Mouse (Mus musculus) liver, adult 2 months (tissue): ENCODE measurements around the gene Strc. TPM values are rescaled to one million over a fixed set of nuclear protein-coding genes. Genes with fewer than 3 reads are reported as not detected.
A peak's percentile ranks its signal among the peaks of the same experiment; 100 is the strongest.

Experiments used
- DNase-seq: peaks from one replicate; pipeline ENCODE4 v3.0.0-alpha.2; 2011; ENCODE audit warnings: low read depth, low spot score; ENCODE audit errors: extremely low read depth
- H3K27ac ChIP-seq: fragments of 200-500 bp; replicated peaks from 2 replicates; pipeline ENCODE4 v1.5.1; 2012; ENCODE audit warnings: low read depth, mild to moderate bottlenecking, control low read depth, inconsistent platforms, low read length; ENCODE audit not compliant: insufficient read depth
- H3K27me3 ChIP-seq: fragments of 200-500 bp; 2 replicates; pipeline ENCODE4 v1.6.1; 2012; ENCODE audit warnings: mild to moderate bottlenecking, moderate library complexity, low read length, inconsistent platforms; ENCODE audit not compliant: control insufficient read depth, insufficient read depth
- H3K36me3 ChIP-seq: fragments of 200-500 bp; 2 replicates; pipeline ENCODE4 v1.6.1; 2012; ENCODE audit warnings: low read length, inconsistent platforms; ENCODE audit not compliant: control insufficient read depth, insufficient read depth
- H3K4me1 ChIP-seq: fragments of 200-500 bp; 2 replicates; pipeline ENCODE4 v1.6.1; 2011; ENCODE audit warnings: low read length; ENCODE audit not compliant: control insufficient read depth, insufficient read depth
- H3K4me3 ChIP-seq: fragments of 200-500 bp; 2 replicates; pipeline ENCODE4 v1.5.1; 2011; ENCODE audit warnings: low read depth, mild to moderate bottlenecking, control low read depth, low read length, moderate library complexity; ENCODE audit not compliant: insufficient read depth
- H3K79me2 ChIP-seq: fragments of 200-500 bp; 2 replicates; pipeline ENCODE4 v1.6.1; 2012; ENCODE audit warnings: inconsistent platforms, mild to moderate bottlenecking, low read length, moderate library complexity; ENCODE audit not compliant: control insufficient read depth, insufficient read depth
- H3K9ac ChIP-seq: fragments of 200-500 bp; 2 replicates; pipeline ENCODE4 v1.6.1; 2012; ENCODE audit warnings: low read depth, mild to moderate bottlenecking, control low read depth, inconsistent platforms, low read length
- CTCF ChIP-seq: fragments of 200-500 bp; IDR thresholded peaks from 2 replicates; pipeline ENCODE4 v1.5.1; 2011; ENCODE audit warnings: low read depth, low read length, control low read depth
- POLR2A ChIP-seq: fragments of 200-500 bp; IDR thresholded peaks from 2 replicates; pipeline ENCODE4 v1.6.1; 2011; ENCODE audit warnings: low read length, control low read depth; ENCODE audit not compliant: insufficient read depth; ENCODE audit errors: extremely low read depth
- whole genome bisulfite sequencing: fragments of 180-500 bp; shearing (Covaris S2); methylation state at CpG from one replicate; pipeline ENCODE4 v1.1.7; 2018; 5-methylcytosine and 5-hydroxymethylcytosine counted together
- polyA plus RNA-seq: library from polyadenylated mRNA; depleted of rRNA; stranded (reverse); fragments of >200 nt; gene quantifications from 2 replicates; pipeline ENCODE4 v1.2.3, GENCODE M21; 2012
- total RNA-seq: library from RNA; depleted of rRNA; stranded (reverse); fragments of >200 nt; gene quantifications from 2 replicates; pipeline ENCODE4 v1.2.3, GENCODE M21; 2014

Strc gene
- total and polyA plus RNA-seq, 2 experiments: not detected

DNA sequence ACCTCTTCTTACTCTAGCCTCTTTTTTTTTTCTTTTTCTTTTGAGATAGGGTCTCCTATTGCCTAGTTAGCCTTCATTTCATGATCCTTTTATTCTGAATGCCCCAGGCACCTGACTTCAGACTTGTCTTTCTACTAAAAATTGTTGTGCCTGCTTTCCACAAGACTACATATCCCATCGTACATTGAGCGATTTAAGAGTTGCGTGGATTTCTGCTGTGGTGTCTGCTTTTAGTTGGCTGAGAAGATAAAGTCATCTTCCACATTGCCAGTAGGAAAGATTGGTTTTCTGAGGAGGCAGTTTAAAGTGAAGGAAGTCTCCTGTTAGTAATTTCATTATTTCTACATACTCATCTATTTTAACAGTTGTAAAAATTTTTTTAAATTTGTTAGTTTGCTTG lies 28.6 kb upstream of the Strc start:
- TF ChIP-seq POLR2A (no peak), CTCF (no peak)
- Histone ChIP-seq H3K36me3 (peaks cover 31% of the 10 kb centered on the region), H3K9ac (0 out of 2 replicates have a peak overlapping the region, but pooled peaks have one; percentile 24), H3K27me3 (no peaks in the 10 kb centered on the region), H3K4me3 (peak overlapping the region; percentile 59; the same call in 1 of the 2 replicates), H3K79me2 (peaks cover 32% of the 10 kb centered on the region), H3K27ac (no peak overlapping the region), H3K4me1 (peaks cover 23% of the 10 kb centered on the region)
- 27% methylated on average over 3 of the region's 3 CpGs for WGBS
- peak; percentile 20 for DNase-seq

DNA sequence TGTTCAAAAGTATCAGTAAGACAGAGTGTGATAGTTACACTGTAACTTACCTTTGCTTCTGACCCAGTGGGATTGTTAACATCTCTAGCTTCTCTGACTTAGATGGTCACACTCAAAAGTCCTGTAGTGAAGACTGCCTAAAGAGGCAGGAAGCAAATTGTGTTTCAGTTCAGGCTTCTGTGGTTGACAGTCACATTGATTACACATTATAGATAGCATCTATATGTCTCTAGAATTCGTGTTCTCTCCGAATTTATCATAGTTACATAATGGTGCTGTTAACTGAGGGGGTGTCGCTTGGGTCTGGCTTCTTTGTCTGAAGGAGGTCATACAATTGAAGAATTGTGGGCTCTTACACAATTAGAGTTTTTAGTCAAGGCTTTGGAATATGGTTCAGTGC lies 28.1 kb upstream of the Strc start:
- H3K4me1 ChIP-seq: peaks cover 23% of the 10 kb centered on the region
- no peaks in the 10 kb centered on the region for H3K27me3 ChIP-seq
- H3K27ac ChIP-seq: no peak overlapping the region
- peak; percentile 50 for DNase-seq
- no peak for TF ChIP-seq POLR2A
- TF ChIP-seq CTCF: no peak
- H3K9ac ChIP-seq: peak overlapping the region; percentile 39
- WGBS: 7% methylated on average over 3 of the region's 3 CpGs
- peak overlapping the region; percentile 59; the same call in 1 of the 2 replicates for H3K4me3 ChIP-seq
- peaks cover 31% of the 10 kb centered on the region for H3K36me3 ChIP-seq
- H3K79me2 ChIP-seq: peaks cover 30% of the 10 kb centered on the region

DNA sequence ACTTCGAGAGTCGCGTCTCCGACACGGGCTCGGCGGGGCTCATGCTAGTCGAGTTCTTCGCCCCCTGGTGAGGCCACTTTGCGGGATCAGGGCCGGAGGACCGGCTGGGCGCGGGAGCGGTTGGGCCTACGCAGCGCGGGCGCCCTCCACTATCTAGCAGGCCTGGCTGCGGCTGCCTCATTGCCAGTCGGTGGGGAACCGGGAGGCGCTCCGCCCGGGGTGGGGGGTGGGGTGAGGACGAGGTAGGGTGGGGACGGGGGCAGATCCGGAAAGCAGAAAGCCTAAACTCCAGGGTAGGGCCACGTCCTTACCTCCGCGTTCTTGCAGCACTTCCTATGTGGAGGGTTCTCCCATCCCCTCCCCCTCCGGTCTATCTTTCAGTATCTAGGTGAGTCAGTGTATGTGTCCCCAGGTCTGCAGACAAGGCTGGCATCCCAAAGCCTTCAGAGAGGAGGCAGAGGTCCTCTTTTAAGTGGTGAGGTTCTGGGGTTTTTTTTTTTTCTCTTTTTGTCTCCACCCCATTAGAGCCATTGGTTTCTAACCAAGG lies 27.2 kb upstream of the Strc start:
- Histone ChIP-seq H3K9ac (peak overlapping the region; percentile 99), H3K4me3 (peak overlapping the region; percentile 96), H3K36me3 (peaks cover 26% of the 10 kb centered on the region), H3K79me2 (peaks cover 26% of the 10 kb centered on the region), H3K27ac (peak overlapping the region; percentile 95), H3K27me3 (no peaks in the 10 kb centered on the region), H3K4me1 (peaks cover 20% of the 10 kb centered on the region)
- no peak for TF ChIP-seq POLR2A
- under 1% methylated on average over 32 of the region's 32 CpGs for WGBS
- DNase-seq: peak; percentile 57

DNA sequence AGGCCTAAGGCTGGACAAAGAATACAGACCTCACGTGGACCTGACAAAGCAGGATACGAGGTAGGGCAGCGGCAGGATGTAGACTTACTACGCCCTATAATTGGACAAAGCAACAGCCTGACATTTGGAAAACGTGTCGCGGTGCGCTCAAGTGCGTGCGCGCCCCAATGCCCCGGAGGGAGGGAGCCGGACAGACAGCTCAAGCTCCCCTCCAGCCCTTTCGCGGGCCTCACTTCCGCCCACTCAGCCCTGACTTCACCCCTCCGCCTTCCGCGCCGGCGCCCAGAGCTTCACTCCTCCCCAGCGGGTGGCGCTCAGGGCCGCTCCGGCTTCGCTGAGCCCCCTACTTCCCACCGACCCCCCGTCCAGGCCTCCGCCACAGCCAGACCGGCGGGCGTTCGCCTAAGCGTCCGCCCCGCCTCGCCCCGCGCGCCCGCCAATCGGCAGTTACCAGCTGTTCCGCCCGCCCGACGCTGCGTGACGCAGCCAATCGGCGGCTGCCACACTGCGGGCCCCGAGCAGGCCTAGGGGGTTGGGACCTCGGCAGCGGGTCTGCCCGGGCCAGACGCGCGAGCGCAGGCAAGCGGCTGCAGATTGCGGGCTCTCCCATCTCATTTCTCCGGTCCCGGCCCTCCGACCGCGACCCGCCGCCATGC lies 26.5 kb upstream of the Strc start, which contains the start of the genes Pdia3 and Catsper2:
Gene Pdia3 (plus strand): TSS at position 389 of the 656 bp plus-strand sequence.
Gene Catsper2 (minus strand): TSS at position 406 of the 656 bp plus-strand sequence.
- Histone ChIP-seq H3K79me2 (peaks cover 20% of the 10 kb centered on the region), H3K36me3 (peaks cover 19% of the 10 kb centered on the region), H3K4me1 (peaks cover 20% of the 10 kb centered on the region), H3K27ac (peak within 1 kb of the TSS; percentile 95), H3K9ac (peak within 1 kb of the TSS; percentile 99), H3K27me3 (no peaks in the 10 kb centered on the region), H3K4me3 (peak within 1 kb of the TSS; percentile 96)
- under 1% methylated on average over 68 of the region's 68 CpGs for WGBS
- DNase-seq: peak; percentile 83
- peak; percentile 19; the same call in 1 of the 2 replicates for TF ChIP-seq CTCF
- TF ChIP-seq POLR2A: peak; percentile 95

DNA sequence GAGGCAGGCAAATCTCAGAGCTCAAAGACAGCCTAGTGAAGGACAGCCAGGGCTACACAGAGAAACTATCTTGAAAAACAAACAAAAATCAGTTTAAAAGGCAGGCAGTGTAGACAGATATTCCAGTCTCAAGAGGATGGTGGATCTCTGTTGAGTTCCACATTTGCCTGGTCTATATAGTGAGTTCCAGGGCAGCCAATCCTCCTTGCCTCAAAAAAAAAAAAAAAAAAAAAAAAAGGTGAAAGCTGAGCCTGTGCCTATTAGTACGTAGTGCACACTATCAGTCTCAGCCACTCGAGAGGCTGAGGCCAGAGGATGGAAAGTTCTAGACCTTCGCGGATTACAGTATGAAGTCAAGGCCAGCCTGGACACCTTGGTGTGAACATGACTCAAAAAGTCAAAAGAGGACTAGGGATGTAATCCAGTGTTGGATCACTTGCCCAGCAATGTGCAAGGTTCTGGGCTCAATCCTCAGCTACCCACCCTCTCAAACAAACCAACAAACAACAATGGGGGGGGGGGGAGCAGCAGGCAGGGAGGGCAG lies 25.9 kb upstream of the Strc start:
- TF ChIP-seq POLR2A (no peak), CTCF (no peak)
- peaks cover 19% of the 10 kb centered on the region for H3K79me2 ChIP-seq
- 2% methylated on average over 4 of the region's 4 CpGs for WGBS
- H3K27ac ChIP-seq: peak overlapping the region; percentile 88
- no peak for DNase-seq
- H3K27me3 ChIP-seq: no peaks in the 10 kb centered on the region
- H3K4me1 ChIP-seq: peaks cover 20% of the 10 kb centered on the region
- peaks cover 15% of the 10 kb centered on the region for H3K36me3 ChIP-seq
- H3K4me3 ChIP-seq: peak overlapping the region; percentile 96
- H3K9ac ChIP-seq: peak overlapping the region; percentile 87

DNA sequence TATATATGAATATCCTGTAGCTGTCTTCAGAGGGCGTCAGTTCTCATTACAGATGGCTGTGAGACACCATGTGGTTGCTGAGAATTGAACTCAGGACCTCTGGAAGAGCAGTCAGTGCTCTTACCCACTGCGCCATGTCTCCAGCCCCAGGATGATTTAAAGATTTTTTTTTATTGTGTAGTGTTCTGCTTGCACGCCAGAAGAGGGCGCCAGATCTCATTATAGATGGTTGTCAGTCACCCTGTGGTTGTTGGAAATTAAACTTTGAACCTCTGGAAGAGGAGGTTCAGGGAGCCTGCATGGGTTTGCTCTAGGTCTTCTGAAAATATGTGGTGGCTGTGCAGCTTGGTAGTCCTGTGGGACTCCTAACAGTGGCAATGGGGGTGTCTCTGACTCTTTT lies 21.2 kb upstream of the Strc start:
- no peaks in the 10 kb centered on the region for H3K79me2 ChIP-seq
- H3K4me1 ChIP-seq: peaks cover 7% of the 10 kb centered on the region; the same call in 1 of the 2 replicates
- no peak for TF ChIP-seq CTCF
- TF ChIP-seq POLR2A: no peak
- no peak overlapping the region for H3K4me3 ChIP-seq
- 0 out of 2 replicates have a peak overlapping the region, but pooled peaks have one; percentile 47 for H3K27ac ChIP-seq
- no peaks in the 10 kb centered on the region for H3K27me3 ChIP-seq
- H3K9ac ChIP-seq: no peak overlapping the region
- H3K36me3 ChIP-seq: peaks cover 2% of the 10 kb centered on the region; the same call in 1 of the 2 replicates
- 32% methylated on average over 4 of the region's 4 CpGs for WGBS
- peak; percentile 74 for DNase-seq
